Mouse (Mus musculus) forebrain, embryonic 12.5 days (tissue): ENCODE results near the gene Trim41. TPM values are rescaled to one million over a fixed set of nuclear protein-coding genes. Genes with fewer than 3 reads are reported as not detected.
"Not testable (repeated sequence)": the region's sequence is repeated elsewhere in the genome, so short reads cannot be mapped to it uniquely, and the experiment has no call there.

Experiments
- ATAC-seq: fragments of 200-750 bp; cut with Nextera tagmentation; 2 replicates; pipeline ENCODE4 v1.8.0; 2017; ENCODE audit warnings: moderate TSS enrichment; ENCODE audit not compliant: low FRiP score
- H3K27ac ChIP-seq: fragments of 300-500 bp; sonication (generic); 2 replicates; pipeline ENCODE4 v1.5.1; 2016; ENCODE audit warnings: mild to moderate bottlenecking
- H3K27me3 ChIP-seq: fragments of 300-500 bp; sonication (generic); 2 replicates; pipeline ENCODE4 v1.6.1; 2016; ENCODE audit warnings: mild to moderate bottlenecking
- H3K36me3 ChIP-seq: fragments of 300-500 bp; sonication (generic); replicated peaks from 2 replicates; pipeline ENCODE4 v1.6.1; 2016; ENCODE audit warnings: mild to moderate bottlenecking
- H3K4me1 ChIP-seq: fragments of 300-500 bp; sonication (generic); 2 replicates; pipeline ENCODE4 v1.6.1; 2016
- H3K4me2 ChIP-seq: fragments of 300-500 bp; sonication (generic); 2 replicates; pipeline ENCODE4 v1.6.1; 2016; ENCODE audit warnings: mild to moderate bottlenecking, moderate library complexity
- H3K4me3 ChIP-seq: fragments of 300-500 bp; sonication (generic); replicated peaks from 2 replicates; pipeline ENCODE4 v1.5.1; 2016; ENCODE audit warnings: mild to moderate bottlenecking
- H3K9ac ChIP-seq: fragments of 300-500 bp; sonication (generic); 2 replicates; pipeline ENCODE4 v1.6.1; 2016; ENCODE audit warnings: mild to moderate bottlenecking
- H3K9me3 ChIP-seq: fragments of 300-500 bp; sonication (generic); 2 replicates; pipeline ENCODE4 v1.6.1; 2016
- WGBS: fragments of 180-500 bp; shearing (Covaris S2); methylation state at CpG from one replicate; pipeline ENCODE4 v1.1.7; 2016; 5-methylcytosine and 5-hydroxymethylcytosine counted together
- polyA plus RNA-seq: library from polyadenylated mRNA; unstranded; fragments of >200 nt; fragmentation: Nextera tagmentation; extraction: Ambion mirVana; gene quantifications from 2 replicates; pipeline ENCODE4 v1.2.1, GENCODE M21; 2016

The Trim41 gene
- polyA plus RNA-seq, 1 experiment from 2014 or later = 6.2 TPM

- Histone ChIP-seq H3K4me1 (peaks cover 14% of the 10 kb centered on the region), H3K27ac (peak overlapping the region; percentile 56; the same call in 1 of the 2 replicates), H3K27me3 (peaks cover 22% of the 10 kb centered on the region), H3K36me3 (no peaks in the 10 kb centered on the region), H3K9me3 (no peaks in the 10 kb centered on the region), H3K9ac (peak overlapping the region; percentile 56), H3K4me2 (peak overlapping the region; percentile 52), H3K4me3 (peak overlapping the region; percentile 53)
- ATAC-seq = peak; percentile 88
- under 1% methylated on average over 30 of the region's 30 CpGs for WGBS
These were observed 16.8 kb upstream of the Trim41 start for GRCm38 (mm10) chr11:48833731-48834639.

DNA sequence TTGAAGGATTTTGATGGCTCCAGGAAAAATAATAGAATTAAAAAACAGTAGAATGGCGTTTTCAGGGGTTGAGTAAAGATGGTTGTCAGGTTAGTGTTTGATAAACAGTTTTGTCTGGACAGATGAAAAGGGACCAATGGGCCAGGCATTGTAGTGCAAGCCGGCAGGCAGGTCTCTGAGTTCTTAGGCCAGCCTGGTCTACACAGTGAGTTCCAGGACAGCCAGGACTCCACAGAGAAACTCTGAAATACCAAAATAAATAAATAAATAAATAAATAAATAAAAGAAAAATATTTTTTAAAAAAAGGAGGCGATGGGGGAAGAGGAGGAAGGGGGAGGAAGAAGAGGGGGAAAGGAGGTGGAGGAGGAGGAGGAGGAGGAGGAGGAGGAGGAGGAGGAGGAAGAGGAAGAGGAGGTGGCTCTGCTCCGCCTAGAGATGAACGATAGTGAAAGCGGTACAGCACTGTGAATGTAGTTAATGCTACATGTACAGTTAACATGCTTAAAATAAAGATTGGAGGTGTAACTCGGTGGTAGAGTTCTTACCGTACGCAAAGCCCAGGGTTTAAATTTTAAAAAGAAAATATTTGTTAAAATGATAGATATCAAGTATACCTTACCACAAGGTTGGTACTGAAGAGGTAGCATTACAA, 16.1 kb upstream of the Trim41 start:
- Histone ChIP-seq H3K27ac (no peak overlapping the region), H3K9ac (no peak overlapping the region), H3K36me3 (no peaks in the 10 kb centered on the region), H3K27me3 (peaks cover 26% of the 10 kb centered on the region), H3K4me3 (peak overlapping the region; percentile 53), H3K4me2 (peak overlapping the region; percentile 52), H3K4me1 (peaks cover 8% of the 10 kb centered on the region), H3K9me3 (no peaks in the 10 kb centered on the region)
- no peak for ATAC-seq
- 40% methylated on average over 9 of the region's 9 CpGs for WGBS

- H3K4me3 ChIP-seq = no peak overlapping the region
- peaks cover 2% of the 10 kb centered on the region for H3K4me1 ChIP-seq
- ATAC-seq = no peak
- WGBS = 88% methylated on average over 2 of the region's 2 CpGs
- H3K4me2 ChIP-seq = no peak overlapping the region
- H3K27ac ChIP-seq = no peak overlapping the region
- no peaks in the 10 kb centered on the region for H3K36me3 ChIP-seq
- no peak overlapping the region for H3K9ac ChIP-seq
- H3K27me3 ChIP-seq = peaks cover 22% of the 10 kb centered on the region
- H3K9me3 ChIP-seq = no peaks in the 10 kb centered on the region
These were observed 14.1 kb upstream of the Trim41 start for GRCm38 (mm10) chr11:48831273-48831672.

GRCm38 (mm10) chr11:48830279-48830678, 13.1 kb upstream of the Trim41 start:
- peaks cover 13% of the 10 kb centered on the region; the same call in 1 of the 2 replicates for H3K27me3 ChIP-seq
- H3K36me3 ChIP-seq = no peaks in the 10 kb centered on the region
- H3K4me2 ChIP-seq = no peak overlapping the region
- 79% methylated on average over 2 of the region's 2 CpGs for WGBS
- H3K9ac ChIP-seq = no peak overlapping the region
- no peak overlapping the region for H3K4me3 ChIP-seq
- no peak overlapping the region for H3K27ac ChIP-seq
- H3K9me3 ChIP-seq = no peaks in the 10 kb centered on the region
- no peak for ATAC-seq
- H3K4me1 ChIP-seq = peaks cover 2% of the 10 kb centered on the region

DNA sequence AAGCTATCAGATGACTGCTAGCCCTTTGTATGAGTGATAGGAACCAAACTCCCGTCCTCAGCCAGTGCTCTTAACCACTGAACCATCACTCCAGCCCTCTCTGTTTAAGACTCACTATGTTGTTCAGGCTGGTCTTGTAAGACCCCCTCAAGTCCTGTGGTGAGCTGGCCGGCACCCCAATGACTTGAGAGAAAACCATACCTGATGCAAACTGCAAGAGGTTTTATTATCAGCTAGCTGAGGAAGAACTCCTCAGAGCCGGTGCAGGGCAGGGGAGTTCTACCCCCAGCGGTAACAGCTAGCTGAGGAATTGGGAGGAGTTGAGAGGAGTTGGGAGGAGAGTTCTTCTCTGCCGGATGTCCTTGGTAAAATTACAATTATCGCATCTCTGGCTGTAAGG, 10.8 kb upstream of the Trim41 start:
- WGBS = 78% methylated on average over 6 of the region's 6 CpGs
- H3K4me1 ChIP-seq = peaks cover 12% of the 10 kb centered on the region
- no peak for ATAC-seq

DNA sequence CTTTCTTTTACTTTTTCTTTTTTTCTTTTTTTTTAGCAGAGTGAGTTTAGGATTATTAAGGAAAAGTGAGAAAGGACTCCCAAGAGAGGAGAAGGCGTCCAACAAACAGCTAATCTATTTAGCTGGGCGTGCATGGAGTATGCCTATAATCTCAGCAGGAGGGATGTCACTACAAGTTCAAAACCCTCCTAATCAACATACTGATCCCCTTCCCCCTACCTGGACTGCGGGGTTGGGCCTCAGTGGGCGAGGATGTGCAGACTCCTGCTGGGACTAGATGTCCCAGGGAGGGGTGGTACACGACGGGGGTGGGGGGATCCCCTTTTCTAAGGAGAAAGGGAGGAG, 9.6 kb upstream of the Trim41 start:
- H3K27me3 ChIP-seq = peaks cover 29% of the 10 kb centered on the region
- H3K9ac ChIP-seq = peak overlapping the region; percentile 50; the same call in 1 of the 2 replicates
- no peaks in the 10 kb centered on the region for H3K9me3 ChIP-seq
- 0 out of 2 replicates have a peak overlapping the region, but pooled peaks have one; percentile 50 for H3K27ac ChIP-seq
- H3K36me3 ChIP-seq = no peaks in the 10 kb centered on the region
- 2% methylated on average over 6 of the region's 6 CpGs for WGBS
- ATAC-seq = no peak; the same call in 1 of the 2 replicates
- H3K4me3 ChIP-seq = peak overlapping the region; percentile 43
- H3K4me2 ChIP-seq = peak overlapping the region; percentile 58
- peaks cover 12% of the 10 kb centered on the region for H3K4me1 ChIP-seq

More for the DNA sequence above, 10.8 kb upstream of the Trim41 start:
- H3K4me2 ChIP-seq = no peak overlapping the region
- H3K9ac ChIP-seq = no peak overlapping the region
- H3K27ac ChIP-seq = no peak overlapping the region
- no peaks in the 10 kb centered on the region for H3K36me3 ChIP-seq
- no peak overlapping the region for H3K4me3 ChIP-seq
- H3K9me3 ChIP-seq = no peaks in the 10 kb centered on the region
- H3K27me3 ChIP-seq = peaks cover 24% of the 10 kb centered on the region

DNA sequence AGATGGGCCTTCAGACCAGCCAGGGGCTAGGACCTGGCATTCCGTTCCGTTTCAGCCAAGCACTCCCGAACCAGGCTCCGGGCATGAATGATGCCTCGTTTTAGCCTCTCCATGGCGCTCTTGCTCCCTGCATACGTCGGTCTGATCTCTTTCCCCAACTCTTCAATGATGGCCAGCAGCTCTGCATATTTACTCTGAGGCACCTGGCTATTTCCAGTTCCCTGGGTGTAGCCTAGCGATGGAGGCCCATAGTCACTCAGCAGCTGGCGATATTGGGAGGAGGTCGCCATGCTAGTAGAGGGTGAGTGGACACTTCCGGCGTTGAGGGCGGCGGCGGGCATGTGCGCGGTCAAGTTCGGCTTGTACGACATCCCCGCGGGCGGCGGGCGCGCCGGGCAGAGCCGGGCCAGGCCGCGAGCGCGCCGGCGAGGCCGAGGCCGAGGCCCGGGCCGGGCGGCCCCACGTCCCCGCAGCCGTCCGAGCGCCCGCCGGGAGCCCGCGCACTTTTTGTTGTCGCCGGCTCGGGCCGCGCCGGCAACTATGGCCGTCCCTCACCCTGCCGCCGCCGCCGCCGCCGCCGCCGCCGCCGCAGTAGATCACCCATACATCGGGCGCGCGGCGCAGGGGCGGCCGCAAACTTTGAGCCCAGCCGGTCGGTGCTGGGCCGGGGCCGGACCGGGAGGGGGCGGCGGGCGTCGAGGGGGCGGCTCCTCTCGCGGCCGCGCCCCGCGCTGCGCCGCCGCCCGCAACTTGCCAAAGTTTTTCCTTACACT, 9.0 kb upstream of the Trim41 start, which contains the start of the genes Trim7 and Gm12184:
Trim7 (plus strand) TSS at position 162 of the 773 bp plus-strand sequence.
Gm12184 (minus strand) TSS at position 677 of the 773 bp plus-strand sequence.
- not testable (repeated sequence) for H3K36me3 ChIP-seq, H3K9me3 ChIP-seq
- Histone ChIP-seq H3K27me3 (peaks cover 29% of the 10 kb centered on the region), H3K27ac (peak within 1 kb of the TSS; percentile 50; the same call in 1 of the 2 replicates), H3K4me2 (peak within 1 kb of the TSS; percentile 58), H3K4me3 (peak within 1 kb of the TSS; percentile 43), H3K9ac (peak within 1 kb of the TSS; percentile 50; the same call in 1 of the 2 replicates), H3K4me1 (peaks cover 12% of the 10 kb centered on the region)
- WGBS = under 1% methylated on average over 32 of the region's 92 CpGs
- ATAC-seq = peak; percentile 81

- H3K4me1 ChIP-seq = peaks cover 12% of the 10 kb centered on the region
- no peaks in the 10 kb centered on the region for H3K9me3 ChIP-seq
These were observed 7.2 kb upstream of the Trim41 start for GRCm38 (mm10) chr11:48824311-48824830.

DNA sequence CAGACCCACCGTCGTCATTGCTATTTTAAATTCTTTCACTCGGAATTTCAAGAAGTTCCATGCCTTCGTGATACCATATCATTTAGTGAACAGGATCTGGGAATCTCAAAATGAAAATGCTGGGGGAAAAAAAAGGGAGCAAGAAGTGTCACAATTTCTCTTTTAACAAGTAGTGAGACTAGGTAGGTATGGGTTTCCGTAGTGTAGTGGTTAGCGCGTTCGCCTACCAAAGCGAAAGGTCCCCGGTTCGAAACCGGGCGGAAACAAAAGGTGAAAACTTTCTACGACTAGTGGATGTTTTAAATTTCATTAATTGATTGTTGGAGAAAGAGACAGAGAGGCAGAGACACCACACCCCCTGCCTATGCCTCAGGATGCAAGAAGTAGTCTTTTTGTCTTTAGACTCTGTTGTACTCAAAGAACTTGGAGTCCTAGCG, 6.4 kb upstream of the Trim41 start:
- Histone ChIP-seq H3K9ac (no peak overlapping the region), H3K9me3 (no peaks in the 10 kb centered on the region), H3K27ac (no peak overlapping the region), H3K4me2 (peak overlapping the region; percentile 60), H3K36me3 (no peaks in the 10 kb centered on the region), H3K4me1 (peaks cover 12% of the 10 kb centered on the region), H3K27me3 (peaks cover 24% of the 10 kb centered on the region), H3K4me3 (peak overlapping the region; percentile 41)
- WGBS = under 1% methylated on average over 15 of the region's 15 CpGs
- ATAC-seq = no peak

More at GRCm38 (mm10) chr11:48824311-48824830, 7.2 kb upstream of the Trim41 start:
- no peak overlapping the region for H3K9ac ChIP-seq
- H3K4me3 ChIP-seq = peak overlapping the region; percentile 41
- peaks cover 29% of the 10 kb centered on the region for H3K27me3 ChIP-seq
- H3K36me3 ChIP-seq = no peaks in the 10 kb centered on the region
- no peak overlapping the region for H3K27ac ChIP-seq
- no peak for ATAC-seq
- peak overlapping the region; percentile 60 for H3K4me2 ChIP-seq
- 4% methylated on average over 22 of the region's 22 CpGs for WGBS

DNA sequence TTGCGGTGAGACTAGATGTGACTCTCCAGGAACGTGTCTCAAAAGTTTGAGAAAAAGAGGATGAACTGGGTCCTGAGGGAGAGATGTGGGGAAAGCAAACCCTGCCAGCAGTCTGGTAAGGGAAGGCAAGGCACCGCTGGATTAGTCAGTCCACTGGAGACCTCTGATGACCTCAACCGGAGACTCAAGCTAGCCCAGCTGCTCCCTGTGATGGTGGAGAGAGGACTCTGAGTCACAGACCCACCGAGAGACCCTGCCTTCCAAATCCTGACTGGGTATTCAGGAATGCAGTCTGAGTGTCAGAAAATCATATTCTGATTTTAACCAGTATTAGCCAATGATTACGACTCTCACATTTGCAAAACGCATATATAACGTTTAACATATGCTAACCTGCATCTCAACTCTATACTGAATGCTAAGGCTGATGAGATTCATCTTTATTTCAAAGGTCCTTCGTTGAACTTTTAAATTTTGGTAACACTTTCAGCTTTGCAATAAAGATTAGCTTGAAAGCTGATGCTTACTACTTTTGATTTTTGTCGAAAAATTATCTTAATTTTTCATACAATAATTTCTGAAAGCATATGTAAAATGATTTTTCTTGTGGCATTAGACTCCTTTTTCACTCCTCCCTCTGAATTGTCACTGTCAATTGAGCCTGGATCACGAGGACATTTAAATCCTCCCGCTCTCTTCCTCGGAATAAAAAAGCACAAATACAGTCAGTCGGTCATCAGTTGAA, 5.8 kb upstream of the Trim41 start:
- Histone ChIP-seq H3K36me3 (no peaks in the 10 kb centered on the region), H3K4me1 (peaks cover 12% of the 10 kb centered on the region), H3K9ac (no peak overlapping the region), H3K27me3 (peaks cover 24% of the 10 kb centered on the region), H3K9me3 (no peaks in the 10 kb centered on the region), H3K27ac (no peak overlapping the region), H3K4me3 (peak overlapping the region; percentile 41; the same call in 1 of the 2 replicates), H3K4me2 (peak overlapping the region; percentile 60)
- no peak for ATAC-seq
- WGBS = 34% methylated on average over 14 of the region's 14 CpGs

DNA sequence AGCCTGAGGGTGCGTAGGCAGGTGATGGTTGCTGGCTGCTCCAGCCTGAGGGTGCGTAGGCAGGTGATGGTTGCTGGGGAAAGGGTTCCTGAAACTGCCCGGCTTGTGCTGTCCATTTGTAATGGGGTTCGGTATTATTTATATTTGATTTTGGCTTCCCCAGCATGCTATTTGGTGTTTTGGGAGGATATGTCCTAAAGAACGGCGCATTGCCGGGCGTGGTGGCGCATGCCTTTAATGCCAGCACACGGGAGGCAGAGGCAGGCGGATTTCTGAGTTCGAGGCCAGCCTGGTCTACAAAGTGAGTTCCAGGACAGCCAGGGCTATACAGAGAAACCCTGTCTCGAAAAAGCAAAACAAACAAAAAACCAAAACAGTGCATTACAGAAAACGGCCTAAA, 4.1 kb upstream of the Trim41 start:
- ATAC-seq = not testable (repeated sequence)
- 80% methylated on average over 14 of the region's 14 CpGs for WGBS

More for the DNA sequence above, 4.1 kb upstream of the Trim41 start:
- Histone ChIP-seq H3K27me3 (peaks cover 19% of the 10 kb centered on the region), H3K4me1 (peaks cover 10% of the 10 kb centered on the region)
- not testable (repeated sequence) for H3K9me3 ChIP-seq, H3K4me2 ChIP-seq, H3K36me3 ChIP-seq, H3K9ac ChIP-seq, H3K4me3 ChIP-seq, H3K27ac ChIP-seq
